Mouse (Mus musculus): ENCODE data around the gene Arhgdia. TPM values are rescaled to one million over a fixed set of nuclear protein-coding genes. Genes with fewer than 3 reads are reported as not detected.
A peak's percentile ranks its signal among the peaks of the same experiment; 100 is the strongest.

Gene Arhgdia
- polyA plus RNA-seq, 1 experiment from 2014 or later, result 548 TPM

GRCm38 (mm10) chr11:120609250-120609649, 27.8 kb upstream of the Arhgdia start:
- Histone ChIP-seq H3K4me3 (no peak overlapping the region), H3K9me3 (replicated peaks) (no peaks in the 10 kb centered on the region), H3K27ac (no peak overlapping the region), H3K4me1 (peaks cover 9% of the 10 kb centered on the region), H3K4me2 (replicated peaks) (no peak overlapping the region), H3K9ac (no peak overlapping the region), H3K36me3 (peaks cover 72% of the 10 kb centered on the region), H3K27me3 (peaks cover 26% of the 10 kb centered on the region)
- no peak for ATAC-seq (ENCODE audit: low FRiP score)
- 38% methylated on average over 8 of the region's 8 CpGs for WGBS

- Histone ChIP-seq H3K27ac (no peak within 1 kb of the TSS), H3K4me1 (peaks cover 9% of the 10 kb centered on the region), H3K9me3 (replicated peaks) (no peaks in the 10 kb centered on the region), H3K27me3 (peaks cover 26% of the 10 kb centered on the region), H3K4me2 (replicated peaks) (peak within 1 kb of the TSS; percentile 48), H3K4me3 (peak within 1 kb of the TSS; percentile 13), H3K36me3 (peaks cover 77% of the 10 kb centered on the region), H3K9ac (peak within 1 kb of the TSS; percentile 43; the same call in 1 of the 2 replicates)
- WGBS, result 5% methylated on average over 45 of the region's 45 CpGs
- ATAC-seq (ENCODE audit: low FRiP score), result no peak
Measured at GRCm38 (mm10) chr11:120608241-120609034, 27.0 kb upstream of the Arhgdia start, which contains the start of gene Npb. Npb (plus strand) TSS chr11:120608477.

GRCm38 (mm10) chr11:120606764-120607163, 25.3 kb upstream of the Arhgdia start:
- no peak overlapping the region for H3K9ac ChIP-seq
- H3K27me3 ChIP-seq, result peaks cover 26% of the 10 kb centered on the region
- peaks cover 76% of the 10 kb centered on the region for H3K36me3 ChIP-seq
- H3K9me3 ChIP-seq (replicated peaks), result no peaks in the 10 kb centered on the region
- 83% methylated on average over 4 of the region's 4 CpGs for WGBS
- H3K4me1 ChIP-seq, result peaks cover 9% of the 10 kb centered on the region
- no peak for ATAC-seq (ENCODE audit: low FRiP score)
- no peak overlapping the region for H3K4me2 ChIP-seq (replicated peaks)
- H3K4me3 ChIP-seq, result no peak overlapping the region
- H3K27ac ChIP-seq, result no peak overlapping the region

GRCm38 (mm10) chr11:120605667-120606066, 24.2 kb upstream of the Arhgdia start:
- peaks cover 71% of the 10 kb centered on the region for H3K36me3 ChIP-seq
- H3K9ac ChIP-seq, result no peak overlapping the region
- H3K27ac ChIP-seq, result no peak overlapping the region
- WGBS, result 92% methylated on average over 7 of the region's 7 CpGs
- no peak for ATAC-seq (ENCODE audit: low FRiP score)
- H3K4me1 ChIP-seq, result peaks cover 9% of the 10 kb centered on the region
- H3K4me2 ChIP-seq (replicated peaks), result no peak overlapping the region
- H3K27me3 ChIP-seq, result peaks cover 26% of the 10 kb centered on the region
- no peaks in the 10 kb centered on the region for H3K9me3 ChIP-seq (replicated peaks)
- no peak overlapping the region for H3K4me3 ChIP-seq

- Histone ChIP-seq H3K27me3 (peaks cover 12% of the 10 kb centered on the region), H3K4me2 (replicated peaks) (no peak overlapping the region), H3K36me3 (peaks cover 60% of the 10 kb centered on the region), H3K9me3 (replicated peaks) (no peaks in the 10 kb centered on the region), H3K4me3 (no peak overlapping the region), H3K4me1 (peaks cover 13% of the 10 kb centered on the region), H3K27ac (no peak overlapping the region), H3K9ac (no peak overlapping the region)
- WGBS, result 88% methylated on average over 2 of the region's 2 CpGs
- ATAC-seq (ENCODE audit: low FRiP score), result no peak
Measured at GRCm38 (mm10) chr11:120603545-120603944, 22.1 kb upstream of the Arhgdia start.

- Histone ChIP-seq H3K27me3 (no peaks in the 10 kb centered on the region), H3K4me1 (peaks cover 21% of the 10 kb centered on the region), H3K9ac (no peak overlapping the region), H3K4me2 (replicated peaks) (no peak overlapping the region), H3K4me3 (no peak overlapping the region), H3K9me3 (replicated peaks) (no peaks in the 10 kb centered on the region), H3K27ac (no peak overlapping the region), H3K36me3 (peaks cover 55% of the 10 kb centered on the region)
- no peak for ATAC-seq (ENCODE audit: low FRiP score)
- 98% methylated on average over 3 of the region's 3 CpGs for WGBS
Measured at GRCm38 (mm10) chr11:120600716-120601115, 19.3 kb upstream of the Arhgdia start.

GRCm38 (mm10) chr11:120598990-120599549, 17.6 kb upstream of the Arhgdia start:
- peaks cover 52% of the 10 kb centered on the region for H3K36me3 ChIP-seq
- ATAC-seq (ENCODE audit: low FRiP score), result no peak
- peaks cover 21% of the 10 kb centered on the region for H3K4me1 ChIP-seq
- H3K9ac ChIP-seq, result peak overlapping the region; percentile 93
- H3K4me3 ChIP-seq, result peak overlapping the region; percentile 83
- H3K27me3 ChIP-seq, result no peaks in the 10 kb centered on the region
- no peaks in the 10 kb centered on the region for H3K9me3 ChIP-seq (replicated peaks)
- WGBS, result 44% methylated on average over 17 of the region's 17 CpGs
- H3K4me2 ChIP-seq (replicated peaks), result peak overlapping the region; percentile 96
- H3K27ac ChIP-seq, result peak overlapping the region; percentile 91

GRCm38 (mm10) chr11:120598283-120598989, 17.0 kb upstream of the Arhgdia start, which contains the start of the genes Alyref and Anapc11:
Alyref (minus strand) TSS chr11:120598365.
Anapc11 (plus strand) TSS chr11:120598421.
- peak within 1 kb of the TSS; percentile 83 for H3K4me3 ChIP-seq
- no peaks in the 10 kb centered on the region for H3K27me3 ChIP-seq
- H3K4me2 ChIP-seq (replicated peaks), result peak within 1 kb of the TSS; percentile 96
- peaks cover 52% of the 10 kb centered on the region for H3K36me3 ChIP-seq
- ATAC-seq (ENCODE audit: low FRiP score), result peak; percentile 97
- peak within 1 kb of the TSS; percentile 91 for H3K27ac ChIP-seq
- H3K9me3 ChIP-seq (replicated peaks), result no peaks in the 10 kb centered on the region
- WGBS, result under 1% methylated on average over 88 of the region's 88 CpGs
- H3K4me1 ChIP-seq, result peaks cover 21% of the 10 kb centered on the region
- H3K9ac ChIP-seq, result peak within 1 kb of the TSS; percentile 93

- H3K27me3 ChIP-seq, result no peaks in the 10 kb centered on the region
- H3K4me3 ChIP-seq, result peak overlapping the region; percentile 83
- H3K9ac ChIP-seq, result peak overlapping the region; percentile 93
- ATAC-seq (ENCODE audit: low FRiP score), result peak; percentile 81
- H3K4me2 ChIP-seq (replicated peaks), result peak overlapping the region; percentile 96
- H3K36me3 ChIP-seq, result peaks cover 52% of the 10 kb centered on the region
- peak overlapping the region; percentile 91 for H3K27ac ChIP-seq
- H3K4me1 ChIP-seq, result peaks cover 21% of the 10 kb centered on the region
- H3K9me3 ChIP-seq (replicated peaks), result no peaks in the 10 kb centered on the region
- 4% methylated on average over 96 of the region's 99 CpGs for WGBS
Measured at GRCm38 (mm10) chr11:120597240-120598235, 16.1 kb upstream of the Arhgdia start.

GRCm38 (mm10) chr11:120588531-120588930, 7.1 kb upstream of the Arhgdia start:
- H3K4me1 ChIP-seq, result no peaks in the 10 kb centered on the region
- H3K9me3 ChIP-seq (replicated peaks), result no peaks in the 10 kb centered on the region; the same call in 1 of the 2 replicates
- H3K4me2 ChIP-seq (replicated peaks), result no peak overlapping the region
- H3K27ac ChIP-seq, result no peak overlapping the region
- H3K36me3 ChIP-seq, result peaks cover 84% of the 10 kb centered on the region
- H3K9ac ChIP-seq, result no peak overlapping the region
- 97% methylated on average over 6 of the region's 6 CpGs for WGBS
- no peak overlapping the region for H3K4me3 ChIP-seq
- H3K27me3 ChIP-seq, result no peaks in the 10 kb centered on the region
- no peak for ATAC-seq (ENCODE audit: low FRiP score)

- Histone ChIP-seq H3K27me3 (no peaks in the 10 kb centered on the region), H3K4me1 (peaks cover 25% of the 10 kb centered on the region), H3K4me2 (replicated peaks) (no peak overlapping the region), H3K4me3 (no peak overlapping the region), H3K27ac (no peak overlapping the region), H3K9me3 (replicated peaks) (no peaks in the 10 kb centered on the region; the same call in 1 of the 2 replicates), H3K9ac (no peak overlapping the region), H3K36me3 (peaks cover 55% of the 10 kb centered on the region)
- 89% methylated on average over 1 of the region's 1 CpGs for WGBS
- no peak for ATAC-seq (ENCODE audit: low FRiP score)
Measured at GRCm38 (mm10) chr11:120583937-120584336, 2.5 kb upstream of the Arhgdia start.

Data from hindbrain, embryonic 12.5 days (tissue).